Mouse (Mus musculus): ENCODE data around the gene Plagl1. TPM values are rescaled to one million over a fixed set of nuclear protein-coding genes. Genes with fewer than 3 reads are reported as not detected.

Plagl1 gene
- total and polyA plus RNA-seq, 3 experiments: 0.48 to 1.7 (median 0.87) TPM

DNA sequence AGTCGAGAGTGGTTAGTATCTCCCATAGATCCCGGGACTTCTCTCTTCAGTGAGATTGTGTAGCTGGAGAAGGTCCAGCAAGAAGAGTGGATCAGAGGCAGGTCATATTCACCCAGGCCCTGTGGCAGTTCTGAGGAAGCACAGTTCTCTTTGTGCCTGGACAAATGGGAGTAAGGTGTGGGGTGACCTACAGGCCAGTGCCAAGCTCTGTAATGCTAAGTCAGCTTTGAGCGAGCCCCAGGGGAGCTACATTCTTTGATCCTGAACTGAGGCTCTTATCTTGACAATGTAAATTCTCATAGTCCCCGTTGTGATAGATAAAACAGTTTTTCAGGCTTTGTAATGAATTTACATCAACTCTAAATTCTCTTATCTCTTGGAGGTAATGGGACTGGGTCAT, 42.1 kb downstream of the Plagl1 start:
- TF ChIP-seq POLR2A (IDR thresholded peaks at IDR 0.05; ENCODE audit: low read depth, low read length) (no peak), USF2 (conservative IDR thresholded peaks at IDR 0.05; ENCODE audit: low read depth, low read length) (no peak)
- in situ Hi-C loops (cut with MboI; ENCODE audit: low pct_ligation_motif_present, low pct_unique_long_range_greater_than_20kb, low sequenced_read_pairs): no loop called here
- Histone ChIP-seq H3K27ac (ENCODE audit: insufficient read depth, low read depth) (no peak overlapping the region), H3K79me2 (replicated peaks; ENCODE audit: control insufficient read depth, extremely low read depth, insufficient read depth, poor library complexity, severe bottlenecking) (no peaks in the 10 kb centered on the region), H3K27me3 (replicated peaks) (no peaks in the 10 kb centered on the region), H3K4me3 (replicated peaks in 1 of 3; ENCODE audit: low read depth in 2 of 3, low read length in 2 of 3, poor library complexity in 1 of 3) (no peak overlapping the region), H3K9me3 (replicated peaks; ENCODE audit: low read length) (no peaks in the 10 kb centered on the region), H3K9ac (ENCODE audit: insufficient read depth, low read depth) (no peak overlapping the region), H3K4me2 (ENCODE audit: insufficient read depth, low read depth, poor library complexity, severe bottlenecking) (no peak overlapping the region), H3K36me3 (replicated peaks in 1 of 2; ENCODE audit: control insufficient read depth in 1 of 2, insufficient read depth in 1 of 2, low read length in 1 of 2) (no peaks in the 10 kb centered on the region), H3K4me1 (ENCODE audit: control insufficient read depth in 1 of 2, insufficient read depth in 2 of 2) (peaks cover 0 to 13% of the 10 kb centered on the region in 2 experiments; a peak in 2 of 4 replicates)
- no peak for DNase-seq (ENCODE audit: extremely low read depth)
- dilution Hi-C loops (cut with MboI; ENCODE audit: extremely low pct_ligation_motif_present, extremely low pct_unique_long_range_greater_than_20kb, low sequenced_read_pairs): no loop called here

- TF ChIP-seq UBTF (IDR thresholded peaks at IDR 0.05; ENCODE audit: low read depth, low read length) (no peak), CTCF (conservative IDR thresholded peaks at IDR 0.05 in 1 of 2, IDR thresholded peaks at IDR 0.05 in 1 of 2; ENCODE audit: low read depth in 2 of 2, low read length in 2 of 2) (no peak), MEF2A (IDR thresholded peaks at IDR 0.05; ENCODE audit: borderline replicate concordance, low read depth, low read length) (no peak), KAT2A (IDR thresholded peaks at IDR 0.05; ENCODE audit: insufficient replicate concordance, low read length) (no peak), USF2 (conservative IDR thresholded peaks at IDR 0.05; ENCODE audit: low read depth, low read length) (no peak), MAX (IDR thresholded peaks at IDR 0.05; ENCODE audit: low read length) (no peak), ZKSCAN1 (IDR thresholded peaks at IDR 0.05; ENCODE audit: borderline replicate concordance, low read depth, low read length) (no peak), CHD2 (IDR thresholded peaks at IDR 0.05; ENCODE audit: low read length) (no peak), GABPA (IDR thresholded peaks at IDR 0.05; ENCODE audit: insufficient replicate concordance, low read depth, low read length) (no peak), ZMIZ1 (IDR thresholded peaks at IDR 0.05; ENCODE audit: low read depth, low read length) (no peak), JUND (conservative IDR thresholded peaks at IDR 0.05; ENCODE audit: low read depth, low read length) (no peak), PAX5 (IDR thresholded peaks at IDR 0.05; ENCODE audit: low read length) (no peak), MXI1 (IDR thresholded peaks at IDR 0.05; ENCODE audit: low read depth, low read length) (no peak), SIN3A (IDR thresholded peaks at IDR 0.05; ENCODE audit: low read length) (no peak), HCFC1 (IDR thresholded peaks at IDR 0.05; ENCODE audit: low read depth, low read length) (no peak)
- in situ Hi-C loops (cut with MboI; ENCODE audit: low pct_ligation_motif_present, low pct_unique_long_range_greater_than_20kb, low sequenced_read_pairs) (no loop called here), dilution Hi-C loops (cut with MboI; ENCODE audit: extremely low pct_ligation_motif_present, extremely low pct_unique_long_range_greater_than_20kb, low sequenced_read_pairs) (no loop called here)
- H3K9ac ChIP-seq (ENCODE audit: insufficient read depth, low read depth): no peak overlapping the region
- no peaks in the 10 kb centered on the region for H3K27me3 ChIP-seq (replicated peaks)
- H3K79me2 ChIP-seq (replicated peaks; ENCODE audit: control insufficient read depth, extremely low read depth, insufficient read depth, poor library complexity, severe bottlenecking): no peaks in the 10 kb centered on the region
- peaks cover 0 to 7% of the 10 kb centered on the region in 2 experiments; a peak in 2 of 4 replicates for H3K4me1 ChIP-seq (ENCODE audit: control insufficient read depth in 1 of 2, insufficient read depth in 2 of 2)
- no peak overlapping the region for H3K4me3 ChIP-seq (replicated peaks in 1 of 3; ENCODE audit: low read depth in 2 of 3, low read length in 2 of 3, poor library complexity in 1 of 3)
- no peaks in the 10 kb centered on the region for H3K36me3 ChIP-seq (replicated peaks in 1 of 2; ENCODE audit: control insufficient read depth in 1 of 2, insufficient read depth in 1 of 2, low read length in 1 of 2)
- no peak for DNase-seq (ENCODE audit: extremely low read depth)
- H3K9me3 ChIP-seq (replicated peaks; ENCODE audit: low read length): no peaks in the 10 kb centered on the region
- no peak overlapping the region for H3K4me2 ChIP-seq (ENCODE audit: insufficient read depth, low read depth, poor library complexity, severe bottlenecking)
- H3K27ac ChIP-seq (ENCODE audit: insufficient read depth, low read depth): no peak overlapping the region
These were observed 43.5 kb downstream of the Plagl1 start for GRCm38 (mm10) chr10:13103838-13104237.

Data from CH12.LX (cell line).